Mouse (Mus musculus): ENCODE results near the gene Gadd45b. TPM values are rescaled to one million over a fixed set of nuclear protein-coding genes. Genes with fewer than 3 reads are reported as not detected.
A peak's percentile ranks its signal among the peaks of the same experiment; 100 is the strongest.

Gene Gadd45b
- polyA plus RNA-seq, 1 experiment, result 7.8 TPM

DNA sequence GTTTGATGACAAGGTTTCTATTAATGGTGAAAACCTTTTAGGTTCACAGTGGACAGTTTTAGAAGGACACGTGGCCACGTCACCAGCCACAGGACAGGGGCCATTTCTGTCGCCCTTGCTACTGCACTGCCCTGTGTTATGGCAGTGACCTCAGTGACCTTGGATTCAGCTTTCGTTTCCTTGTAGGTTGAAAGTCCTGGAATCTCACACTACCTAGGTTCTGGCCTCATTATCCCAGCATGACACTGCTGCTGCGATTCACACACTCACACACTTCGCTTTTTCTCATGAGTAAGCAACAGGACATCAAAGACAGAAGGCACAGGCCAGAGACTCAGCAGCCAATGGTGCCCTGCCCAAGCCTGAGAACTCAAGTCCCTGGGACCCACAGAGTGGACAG, 27.0 kb downstream of the Gadd45b start:
- TF ChIP-seq POLR2A (IDR thresholded peaks at IDR 0.05; ENCODE audit: control insufficient read depth, low read depth, low read length) (no peak), CTCF (IDR thresholded peaks at IDR 0.05; ENCODE audit: control insufficient read depth, insufficient read depth, insufficient replicate concordance, low read depth, low read length) (no peak)
- Histone ChIP-seq H3K4me1 (ENCODE audit: control insufficient read depth, insufficient read depth, low read length) (peaks cover 14% of the 10 kb centered on the region), H3K36me3 (ENCODE audit: control insufficient read depth, insufficient read depth, low read length) (no peaks in the 10 kb centered on the region), H3K4me3 (ENCODE audit: control insufficient read depth, low read depth, low read length) (no peak overlapping the region), H3K27ac (ENCODE audit: control insufficient read depth, insufficient read depth, low read depth, low read length) (no peak overlapping the region), H3K27me3 (ENCODE audit: control insufficient read depth, insufficient read depth, low read length) (no peaks in the 10 kb centered on the region)

DNA sequence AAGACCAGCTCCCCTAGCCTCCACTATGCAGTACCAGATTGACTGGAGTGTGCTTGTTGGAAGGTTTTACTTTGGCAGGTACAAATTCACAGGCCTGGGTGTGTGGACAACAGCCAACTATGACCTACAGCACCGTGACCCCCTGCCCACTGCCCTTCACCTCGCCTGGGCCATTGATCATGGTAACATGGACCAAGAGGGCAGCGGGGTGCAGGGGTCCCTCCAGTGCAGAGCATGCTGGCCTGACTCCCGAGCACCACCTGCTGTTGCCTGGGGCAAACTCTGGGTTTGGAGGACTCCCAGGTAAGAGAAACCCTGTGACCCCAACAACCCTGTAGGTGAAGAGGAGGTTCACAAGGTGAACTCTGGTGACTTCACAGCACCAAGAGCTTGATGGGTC, 27.9 kb downstream of the Gadd45b start:
- no peak overlapping the region for H3K4me3 ChIP-seq (ENCODE audit: control insufficient read depth, low read depth, low read length)
- H3K4me1 ChIP-seq (ENCODE audit: control insufficient read depth, insufficient read depth, low read length), result peaks cover 8% of the 10 kb centered on the region
- no peaks in the 10 kb centered on the region for H3K27me3 ChIP-seq (ENCODE audit: control insufficient read depth, insufficient read depth, low read length)
- H3K27ac ChIP-seq (ENCODE audit: control insufficient read depth, insufficient read depth, low read depth, low read length), result no peak overlapping the region
- TF ChIP-seq CTCF (IDR thresholded peaks at IDR 0.05; ENCODE audit: control insufficient read depth, insufficient read depth, insufficient replicate concordance, low read depth, low read length) (no peak), POLR2A (IDR thresholded peaks at IDR 0.05; ENCODE audit: control insufficient read depth, low read depth, low read length) (no peak)
- no peaks in the 10 kb centered on the region for H3K36me3 ChIP-seq (ENCODE audit: control insufficient read depth, insufficient read depth, low read length)

- TF ChIP-seq CTCF (IDR thresholded peaks at IDR 0.05; ENCODE audit: control insufficient read depth, insufficient read depth, insufficient replicate concordance, low read depth, low read length) (no peak), POLR2A (IDR thresholded peaks at IDR 0.05; ENCODE audit: control insufficient read depth, low read depth, low read length) (no peak)
- H3K27me3 ChIP-seq (ENCODE audit: control insufficient read depth, insufficient read depth, low read length), result no peaks in the 10 kb centered on the region
- H3K36me3 ChIP-seq (ENCODE audit: control insufficient read depth, insufficient read depth, low read length), result no peaks in the 10 kb centered on the region
- H3K4me3 ChIP-seq (ENCODE audit: control insufficient read depth, low read depth, low read length), result no peak overlapping the region
- peaks cover 7% of the 10 kb centered on the region for H3K4me1 ChIP-seq (ENCODE audit: control insufficient read depth, insufficient read depth, low read length)
- no peak overlapping the region for H3K27ac ChIP-seq (ENCODE audit: control insufficient read depth, insufficient read depth, low read depth, low read length)
Observed at GRCm38 (mm10) chr10:80958979-80959637, 29.2 kb downstream of the Gadd45b start.

GRCm38 (mm10) chr10:80960551-80961508, 31.0 kb downstream of the Gadd45b start:
- Histone ChIP-seq H3K4me3 (ENCODE audit: control insufficient read depth, low read depth, low read length) (no peak overlapping the region), H3K4me1 (ENCODE audit: control insufficient read depth, insufficient read depth, low read length) (peaks cover 7% of the 10 kb centered on the region), H3K36me3 (ENCODE audit: control insufficient read depth, insufficient read depth, low read length) (no peaks in the 10 kb centered on the region), H3K27me3 (ENCODE audit: control insufficient read depth, insufficient read depth, low read length) (no peaks in the 10 kb centered on the region), H3K27ac (ENCODE audit: control insufficient read depth, insufficient read depth, low read depth, low read length) (no peak overlapping the region)
- TF ChIP-seq CTCF (IDR thresholded peaks at IDR 0.05; ENCODE audit: control insufficient read depth, insufficient read depth, insufficient replicate concordance, low read depth, low read length), result 0 out of 2 replicates have a peak, but pooled peaks have one; percentile 25
- no peak for TF ChIP-seq POLR2A (IDR thresholded peaks at IDR 0.05; ENCODE audit: control insufficient read depth, low read depth, low read length)

DNA sequence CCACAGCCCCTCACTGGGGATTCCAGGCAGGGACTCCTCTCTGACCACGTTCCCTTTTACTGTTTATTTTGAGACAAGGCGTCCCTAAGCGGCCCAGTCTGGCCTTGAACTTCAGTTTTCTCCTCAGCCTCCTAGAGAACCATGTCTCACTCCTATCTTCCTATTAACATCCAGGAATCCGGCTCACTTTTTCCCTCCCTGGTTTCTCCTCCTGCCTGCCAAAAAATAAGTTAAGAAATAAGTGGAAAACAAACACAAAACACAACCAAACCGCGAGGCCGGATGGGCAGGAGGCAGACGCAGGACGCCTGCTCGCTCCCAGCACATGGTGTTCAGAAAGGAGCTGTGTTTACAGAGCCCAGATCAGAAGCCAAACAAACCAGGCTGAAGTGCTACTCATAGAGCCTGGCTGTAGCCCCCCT, 32.2 kb downstream of the Gadd45b start:
- no peak overlapping the region; the same call in 1 of the 2 replicates for H3K27ac ChIP-seq (ENCODE audit: control insufficient read depth, insufficient read depth, low read depth, low read length)
- no peaks in the 10 kb centered on the region for H3K27me3 ChIP-seq (ENCODE audit: control insufficient read depth, insufficient read depth, low read length)
- H3K4me1 ChIP-seq (ENCODE audit: control insufficient read depth, insufficient read depth, low read length), result peaks cover 8% of the 10 kb centered on the region
- no peaks in the 10 kb centered on the region for H3K36me3 ChIP-seq (ENCODE audit: control insufficient read depth, insufficient read depth, low read length)
- no peak overlapping the region for H3K4me3 ChIP-seq (ENCODE audit: control insufficient read depth, low read depth, low read length)
- TF ChIP-seq CTCF (IDR thresholded peaks at IDR 0.05; ENCODE audit: control insufficient read depth, insufficient read depth, insufficient replicate concordance, low read depth, low read length) (no peak), POLR2A (IDR thresholded peaks at IDR 0.05; ENCODE audit: control insufficient read depth, low read depth, low read length) (no peak)

DNA sequence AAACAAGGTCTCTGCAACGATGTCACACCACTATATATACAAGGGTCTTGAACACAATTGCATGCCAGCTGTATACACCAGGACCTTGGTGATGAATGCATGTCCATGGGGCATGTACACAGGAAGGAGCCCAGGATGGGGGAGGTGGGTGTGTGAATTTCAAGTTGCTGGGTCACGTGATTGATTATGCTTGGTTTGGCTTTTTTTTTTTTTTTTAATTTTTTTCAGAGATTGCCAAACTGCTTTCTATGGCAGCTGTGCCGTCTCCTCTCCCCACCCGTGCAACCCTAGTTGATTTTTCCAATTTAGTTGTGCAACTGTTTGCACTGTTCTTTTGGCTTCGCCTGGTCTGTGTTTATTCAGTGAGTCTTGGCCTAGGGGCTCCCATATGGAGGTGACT, 32.7 kb downstream of the Gadd45b start:
- TF ChIP-seq POLR2A (IDR thresholded peaks at IDR 0.05; ENCODE audit: control insufficient read depth, low read depth, low read length), result no peak
- no peak for TF ChIP-seq CTCF (IDR thresholded peaks at IDR 0.05; ENCODE audit: control insufficient read depth, insufficient read depth, insufficient replicate concordance, low read depth, low read length)
- H3K27ac ChIP-seq (ENCODE audit: control insufficient read depth, insufficient read depth, low read depth, low read length), result peak overlapping the region; percentile 64
- H3K4me1 ChIP-seq (ENCODE audit: control insufficient read depth, insufficient read depth, low read length), result peaks cover 9% of the 10 kb centered on the region
- no peak overlapping the region for H3K4me3 ChIP-seq (ENCODE audit: control insufficient read depth, low read depth, low read length)
- no peaks in the 10 kb centered on the region for H3K36me3 ChIP-seq (ENCODE audit: control insufficient read depth, insufficient read depth, low read length)
- no peaks in the 10 kb centered on the region for H3K27me3 ChIP-seq (ENCODE audit: control insufficient read depth, insufficient read depth, low read length)

Data from testis, adult 2 months (tissue).